Mouse (Mus musculus): ENCODE results near the gene Gpr141. TPM values are rescaled to one million over a fixed set of nuclear protein-coding genes. Genes with fewer than 3 reads are reported as not detected.
A peak's percentile ranks its signal among the peaks of the same experiment; 100 is the strongest.
"Not testable (repeated sequence)": the region's sequence is repeated elsewhere in the genome, so short reads cannot be mapped to it uniquely, and the experiment has no call there.

The Gpr141 gene
- under 1 TPM; 0.32 to 0.34 TPM for total RNA-seq (2021)

GRCm38 (mm10) chr13:19824071-19824470 lies at the start of gene Gpr141:
TSS of gene Gpr141 (minus strand) at chr13:19824257.
- intact Hi-C loops (cut with DNase I): no loop called here
- DNase-seq: no peak

- intact Hi-C loops (cut with DNase I): no loop called here
Measured at GRCm38 (mm10) chr13:19864241-19864640, 40.2 kb upstream of the Gpr141 start.

GRCm38 (mm10) chr13:19854629-19855333 lies 30.7 kb upstream of the Gpr141 start:
- intact Hi-C loops (cut with DNase I): no loop called here

More at GRCm38 (mm10) chr13:19864241-19864640, 40.2 kb upstream of the Gpr141 start:
- no peak for DNase-seq

GRCm38 (mm10) chr13:19854049-19854448 lies 30.0 kb upstream of the Gpr141 start:
- intact Hi-C loops (cut with DNase I): no loop called here

More at GRCm38 (mm10) chr13:19854629-19855333, 30.7 kb upstream of the Gpr141 start:
- DNase-seq: peak; percentile 4 to 5

GRCm38 (mm10) chr13:19843448-19843847 lies 19.4 kb upstream of the Gpr141 start:
- intact Hi-C loops (cut with DNase I): no loop called here

More at GRCm38 (mm10) chr13:19854049-19854448, 30.0 kb upstream of the Gpr141 start:
- no peak for DNase-seq

GRCm38 (mm10) chr13:19842707-19843106 lies 18.6 kb upstream of the Gpr141 start:
- intact Hi-C loops (cut with DNase I): no loop called here
- DNase-seq: no peak

More at GRCm38 (mm10) chr13:19843448-19843847, 19.4 kb upstream of the Gpr141 start:
- DNase-seq: no peak

- no peak for DNase-seq
- intact Hi-C loops (cut with DNase I): no loop called here
Measured at GRCm38 (mm10) chr13:19841615-19842014, 17.6 kb upstream of the Gpr141 start.

GRCm38 (mm10) chr13:19840206-19840605 lies 16.1 kb upstream of the Gpr141 start:
- DNase-seq: no peak
- intact Hi-C loops (cut with DNase I): no loop called here

GRCm38 (mm10) chr13:19830560-19830959 lies 6.5 kb upstream of the Gpr141 start:
- intact Hi-C loops (cut with DNase I): no loop called here
- no peak for DNase-seq

GRCm38 (mm10) chr13:19828095-19828494 lies 4.0 kb upstream of the Gpr141 start:
- DNase-seq: no peak
- intact Hi-C loops (cut with DNase I): no loop called here

- intact Hi-C loops (cut with DNase I): no loop called here
- no peak for DNase-seq
Measured at GRCm38 (mm10) chr13:19821639-19822038, 2.4 kb downstream of the Gpr141 start.

- intact Hi-C loops (cut with DNase I): no loop called here
- DNase-seq: no peak
Measured at GRCm38 (mm10) chr13:19819926-19820325, 4.1 kb downstream of the Gpr141 start.

- intact Hi-C loops (cut with DNase I): no loop called here
- DNase-seq: no peak
Measured at GRCm38 (mm10) chr13:19819243-19819642, 4.8 kb downstream of the Gpr141 start.

- intact Hi-C loops (cut with DNase I): no loop called here
- DNase-seq: no peak
Measured at GRCm38 (mm10) chr13:19794942-19795341, 29.1 kb downstream of the Gpr141 start.

GRCm38 (mm10) chr13:19794486-19794885 lies 29.6 kb downstream of the Gpr141 start:
- intact Hi-C loops (cut with DNase I): no loop called here
- no peak for DNase-seq

GRCm38 (mm10) chr13:19793761-19794160 lies 30.3 kb downstream of the Gpr141 start:
- intact Hi-C loops (cut with DNase I): no loop called here
- DNase-seq: no peak

GRCm38 (mm10) chr13:19787946-19788345 lies 36.1 kb downstream of the Gpr141 start:
- intact Hi-C loops (cut with DNase I); DNase-seq: not testable (repeated sequence)

GRCm38 (mm10) chr13:19770163-19770562 lies 53.9 kb downstream of the Gpr141 start:
- no peak for DNase-seq

GRCm38 (mm10) chr13:19767202-19767601 lies 56.9 kb downstream of the Gpr141 start:
- intact Hi-C loops (cut with DNase I): loop anchor here (5.0 kb wide), 1 partner anchor 70 kb away; the partner anchor contains the start of gene Nme8
- DNase-seq: no peak

More at GRCm38 (mm10) chr13:19770163-19770562, 53.9 kb downstream of the Gpr141 start:
- intact Hi-C loops (cut with DNase I): no loop called here

- DNase-seq: no peak
- intact Hi-C loops (cut with DNase I): no loop called here
Measured at GRCm38 (mm10) chr13:19764276-19764675, 59.8 kb downstream of the Gpr141 start.

GRCm38 (mm10) chr13:19763211-19763610 lies 60.8 kb downstream of the Gpr141 start:
- intact Hi-C loops (cut with DNase I): no loop called here
- DNase-seq: no peak

- intact Hi-C loops (cut with DNase I): no loop called here
- DNase-seq: peak; percentile 13 to 23
Measured at GRCm38 (mm10) chr13:19745741-19746140, 78.3 kb downstream of the Gpr141 start.

Data from heart, postnatal 10 days (tissue).